Mouse (Mus musculus) embryonic facial prominence, embryonic 15.5 days (tissue): ENCODE results near the gene Hist1h1b. TPM values are rescaled to one million over a fixed set of nuclear protein-coding genes. Genes with fewer than 3 reads are reported as not detected.
A peak's percentile ranks its signal among the peaks of the same experiment; 100 is the strongest.
"Not testable (repeated sequence)": the region's sequence is repeated elsewhere in the genome, so short reads cannot be mapped to it uniquely, and the experiment has no call there.

Experiments used
- ATAC-seq: fragments of 200-750 bp; cut with Nextera tagmentation; 2 replicates; pipeline ENCODE4 v1.8.0; 2017; ENCODE audit warnings: low read depth, moderate TSS enrichment; ENCODE audit not compliant: insufficient number of reproducible peaks, low FRiP score, low TSS enrichment
- H3K27ac ChIP-seq: fragments of 300-500 bp; sonication (generic); replicated peaks from 2 replicates; pipeline ENCODE4 v1.5.1; 2015; ENCODE audit warnings: mild to moderate bottlenecking, inconsistent platforms
- H3K27me3 ChIP-seq: fragments of 300-500 bp; sonication (generic); 2 replicates; pipeline ENCODE4 v1.6.1; 2015; ENCODE audit warnings: inconsistent platforms
- H3K36me3 ChIP-seq: fragments of 300-500 bp; sonication (generic); 2 replicates; pipeline ENCODE4 v1.6.1; 2015; ENCODE audit warnings: mild to moderate bottlenecking, inconsistent platforms
- H3K4me1 ChIP-seq: fragments of 300-500 bp; sonication (generic); 2 replicates; pipeline ENCODE4 v1.6.1; 2015; ENCODE audit warnings: inconsistent platforms
- H3K4me2 ChIP-seq: fragments of 300-500 bp; sonication (generic); replicated peaks from 2 replicates; pipeline ENCODE4 v1.6.1; 2015; ENCODE audit warnings: mild to moderate bottlenecking, inconsistent platforms
- H3K4me3 ChIP-seq: fragments of 300-500 bp; sonication (generic); replicated peaks from 2 replicates; pipeline ENCODE4 v1.5.1; 2015; ENCODE audit warnings: mild to moderate bottlenecking, inconsistent platforms
- H3K9ac ChIP-seq: fragments of 300-500 bp; sonication (generic); 2 replicates; pipeline ENCODE4 v1.6.1; 2015; ENCODE audit warnings: inconsistent platforms
- H3K9me3 ChIP-seq: fragments of 300-500 bp; sonication (generic); replicated peaks from 2 replicates; pipeline ENCODE4 v1.6.1; 2016; ENCODE audit warnings: inconsistent platforms
- WGBS: fragments of 180-500 bp; shearing (Covaris S2); methylation state at CpG from one replicate; pipeline ENCODE4 v1.1.7; 2015; 5-methylcytosine and 5-hydroxymethylcytosine counted together
- microRNA-seq: library from miRNA; unstranded; fragments of <30 nt; microRNA quantifications from one replicate; pipeline ENCODE4, GENCODE M21; 2016; ENCODE audit warnings: borderline number of aligned reads
- polyA plus RNA-seq: library from polyadenylated mRNA; unstranded; fragments of >200 nt; fragmentation: Nextera tagmentation; extraction: Ambion mirVana; gene quantifications from 2 replicates; pipeline ENCODE4 v1.2.1, GENCODE M21; 2015

The Hist1h1b gene
- polyA plus RNA-seq, 1 experiment from 2014 or later, result 16.8 TPM

GRCm38 (mm10) chr13:21750159-21751017 is 30.0 kb downstream of the Hist1h1b start, which contains the start of gene Hist1h4k:
Gene Hist1h4k, minus strand, starts transcription at chr13:21750505.
- not testable (repeated sequence) for H3K9me3 ChIP-seq, H3K36me3 ChIP-seq, H3K27me3 ChIP-seq
- Histone ChIP-seq H3K4me2 (peak within 1 kb of the TSS; percentile 62), H3K4me3 (peak within 1 kb of the TSS; percentile 51), H3K9ac (peak within 1 kb of the TSS; percentile 44), H3K27ac (peak within 1 kb of the TSS; percentile 94), H3K4me1 (peaks cover 19% of the 10 kb centered on the region)
- WGBS, result under 1% methylated on average over 49 of the region's 56 CpGs
- ATAC-seq, result peak; percentile 84

- peak overlapping the region; percentile 94 for H3K27ac ChIP-seq
- 3% methylated on average over 5 of the region's 5 CpGs for WGBS
- H3K9ac ChIP-seq, result peak overlapping the region; percentile 44
- H3K36me3 ChIP-seq, result no peaks in the 10 kb centered on the region
- peaks cover 16% of the 10 kb centered on the region for H3K4me1 ChIP-seq
- H3K27me3 ChIP-seq, result no peaks in the 10 kb centered on the region
- H3K4me3 ChIP-seq, result peak overlapping the region; percentile 51
- ATAC-seq, result no peak
- peak overlapping the region; percentile 62 for H3K4me2 ChIP-seq
- no peaks in the 10 kb centered on the region for H3K9me3 ChIP-seq
Measured at GRCm38 (mm10) chr13:21749387-21750158, 30.9 kb downstream of the Hist1h1b start.

GRCm38 (mm10) chr13:21745006-21745405 is 35.4 kb downstream of the Hist1h1b start:
- WGBS, result 88% methylated on average over 1 of the region's 1 CpGs
- H3K27ac ChIP-seq, result no peak overlapping the region
- no peak overlapping the region for H3K4me2 ChIP-seq
- H3K4me1 ChIP-seq, result peaks cover 8% of the 10 kb centered on the region
- no peaks in the 10 kb centered on the region for H3K27me3 ChIP-seq
- H3K9me3 ChIP-seq, result no peaks in the 10 kb centered on the region
- no peak for ATAC-seq
- no peak overlapping the region for H3K9ac ChIP-seq
- H3K4me3 ChIP-seq, result no peak overlapping the region
- no peaks in the 10 kb centered on the region for H3K36me3 ChIP-seq

GRCm38 (mm10) chr13:21734906-21735767 is 45.3 kb downstream of the Hist1h1b start, which contains the start of gene Hist1h4j:
Gene Hist1h4j, plus strand, starts transcription at chr13:21735064.
- peak within 1 kb of the TSS; percentile 45 for H3K9ac ChIP-seq
- H3K36me3 ChIP-seq, H3K27me3 ChIP-seq, H3K9me3 ChIP-seq, H3K4me1 ChIP-seq: not testable (repeated sequence)
- under 1% methylated on average over 49 of the region's 56 CpGs for WGBS
- peak; percentile 91 for ATAC-seq
- peak within 1 kb of the TSS; percentile 52 for H3K4me3 ChIP-seq
- peak within 1 kb of the TSS; percentile 64 for H3K4me2 ChIP-seq
- peak within 1 kb of the TSS; percentile 97 for H3K27ac ChIP-seq

GRCm38 (mm10) chr13:21734010-21734905 is 46.2 kb downstream of the Hist1h1b start:
- peak overlapping the region; percentile 64 for H3K4me2 ChIP-seq
- H3K27me3 ChIP-seq, result no peaks in the 10 kb centered on the region
- H3K27ac ChIP-seq, result peak overlapping the region; percentile 97
- under 1% methylated on average over 21 of the region's 21 CpGs for WGBS
- peaks cover 9% of the 10 kb centered on the region for H3K4me1 ChIP-seq
- ATAC-seq, result peak; percentile 76
- no peaks in the 10 kb centered on the region for H3K9me3 ChIP-seq
- H3K36me3 ChIP-seq, result no peaks in the 10 kb centered on the region
- peak overlapping the region; percentile 45 for H3K9ac ChIP-seq
- peak overlapping the region; percentile 52 for H3K4me3 ChIP-seq

- H3K36me3 ChIP-seq, result no peaks in the 10 kb centered on the region
Measured at GRCm38 (mm10) chr13:21733466-21733865, 47.0 kb downstream of the Hist1h1b start.

More at GRCm38 (mm10) chr13:21733466-21733865, 47.0 kb downstream of the Hist1h1b start:
- Histone ChIP-seq H3K27me3 (no peaks in the 10 kb centered on the region), H3K4me1 (peaks cover 9% of the 10 kb centered on the region), H3K9me3 (no peaks in the 10 kb centered on the region), H3K4me3 (no peak overlapping the region), H3K27ac (no peak overlapping the region), H3K4me2 (no peak overlapping the region), H3K9ac (no peak overlapping the region)
- WGBS, result 69% methylated on average over 5 of the region's 5 CpGs
- no peak for ATAC-seq

Small RNAs within 50 kb of the gene (microRNA-seq; reads per million reads assigned to microRNA genes)
- gene Gm19658 (not detected), gene Gm44346 (not detected), gene Gm44454 (not detected)

Other genes with a start within 250 kb of the Hist1h1b start
- 5.6 and 6.6 TPM in 2 replicates for gene Zkscan8, start 249.5 kb downstream of the Hist1h1b start, polyA plus RNA-seq
- 0.17 and 0.22 TPM in 2 replicates for gene Olfr1366, start 237.8 kb downstream of the Hist1h1b start, polyA plus RNA-seq
- gene Olfr1535, start 220.7 kb downstream of the Hist1h1b start, polyA plus RNA-seq, result 0.07 and 0.19 TPM in 2 replicates
- 0.11 TPM in 1 of 2 replicates, not detected in the other for gene Olfr1364, start 198.9 kb downstream of the Hist1h1b start, polyA plus RNA-seq
- gene Olfr1362, start 166.6 kb downstream of the Hist1h1b start, polyA plus RNA-seq, result 0.13 TPM in 1 of 2 replicates, not detected in the other
- not detected in 2 replicates for gene Olfr11, start 138.1 kb downstream of the Hist1h1b start, polyA plus RNA-seq
- 0.48 and 0.68 TPM in 2 replicates for gene Olfr1361, start 117.2 kb downstream of the Hist1h1b start, polyA plus RNA-seq
- gene Olfr1360, start 103.2 kb downstream of the Hist1h1b start, polyA plus RNA-seq, result not detected in 2 replicates
- gene Olfr1359, start 82.5 kb downstream of the Hist1h1b start, polyA plus RNA-seq, result 0.05 and 0.27 TPM in 2 replicates
- gene Hist1h2bl, start 64.5 kb downstream of the Hist1h1b start, polyA plus RNA-seq, result 0.60 and 2.0 TPM in 2 replicates
- gene Hist1h2ai, start 64.2 kb downstream of the Hist1h1b start, polyA plus RNA-seq, result 6.9 and 13.7 TPM in 2 replicates
- gene Hist1h3h, start 63.0 kb downstream of the Hist1h1b start, polyA plus RNA-seq, result 6.6 and 7.1 TPM in 2 replicates
- gene Hist1h2bm, start 58.6 kb downstream of the Hist1h1b start, polyA plus RNA-seq, result 1.8 and 4.1 TPM in 2 replicates
- gene Hist1h4j, start 45.6 kb downstream of the Hist1h1b start, polyA plus RNA-seq, result 1.7 and 1.9 TPM in 2 replicates
- gene Hist1h4k, start 30.1 kb downstream of the Hist1h1b start, polyA plus RNA-seq, result 1.5 and 2.9 TPM in 2 replicates
- 16.1 and 25.2 TPM in 2 replicates for gene Hist1h2ak, start 26.8 kb downstream of the Hist1h1b start, polyA plus RNA-seq
- gene Hist1h2bn, start 26.5 kb downstream of the Hist1h1b start, polyA plus RNA-seq, result 3.4 and 3.6 TPM in 2 replicates
- gene Hist1h3i, start 2.7 kb upstream of the Hist1h1b start, polyA plus RNA-seq, result 86.2 and 99.0 TPM in 2 replicates
- 2.5 and 10.7 TPM in 2 replicates for gene Hist1h2an, start 6.6 kb upstream of the Hist1h1b start, polyA plus RNA-seq
- 1.0 and 2.8 TPM in 2 replicates for gene Hist1h2bp, start 6.8 kb upstream of the Hist1h1b start, polyA plus RNA-seq
- gene Hist1h2bq, start 29.6 kb upstream of the Hist1h1b start, polyA plus RNA-seq, result 12.0 and 14.0 TPM in 2 replicates
- not detected in 2 replicates for gene Hist1h2ao, start 29.8 kb upstream of the Hist1h1b start, polyA plus RNA-seq
- not detected in 2 replicates for gene Hist1h4m, start 31.1 kb upstream of the Hist1h1b start, polyA plus RNA-seq
- 10.7 and 11.9 TPM in 2 replicates for gene Hist1h4n, start 51.6 kb upstream of the Hist1h1b start, polyA plus RNA-seq
- 2,761 and 2,921 TPM in 2 replicates for gene Hist1h2ap, start 52.9 kb upstream of the Hist1h1b start, polyA plus RNA-seq
- 14.2 and 14.7 TPM in 2 replicates for gene Hist1h2br, start 53.1 kb upstream of the Hist1h1b start, polyA plus RNA-seq
- gene Zfp184, start 164.5 kb upstream of the Hist1h1b start, polyA plus RNA-seq, result 7.7 and 9.0 TPM in 2 replicates
- gene Pom121l2, start 200.6 kb upstream of the Hist1h1b start, polyA plus RNA-seq, result 0.29 TPM in 2 replicates
- gene Prss16, start 229.1 kb upstream of the Hist1h1b start, polyA plus RNA-seq, result 1.2 and 1.8 TPM in 2 replicates